Mouse (Mus musculus) lung, embryonic 14.5 days (tissue): ENCODE measurements around the gene Borcs6. TPM values are rescaled to one million over a fixed set of nuclear protein-coding genes. Genes with fewer than 3 reads are reported as not detected.

Experiments
- ATAC-seq: fragments of 200-750 bp; cut with Nextera tagmentation; 2 replicates; pipeline ENCODE4 v1.8.0; 2017; ENCODE audit warnings: mild to moderate bottlenecking, moderate TSS enrichment, moderate library complexity; ENCODE audit not compliant: insufficient read depth
- DNase-seq: peaks from one replicate; pipeline ENCODE4 v3.0.0-alpha.2; 2015
- H3K27ac ChIP-seq: fragments of 300-500 bp; sonication (generic); 2 replicates; pipeline ENCODE4 v1.5.1; 2014; ENCODE audit warnings: low read depth, mild to moderate bottlenecking, moderate library complexity
- H3K27me3 ChIP-seq: fragments of 300-500 bp; sonication (generic); 2 replicates; pipeline ENCODE4 v1.6.1; 2014; ENCODE audit warnings: low read length, control low read depth; ENCODE audit not compliant: insufficient read depth
- H3K36me3 ChIP-seq: fragments of 300-500 bp; sonication (generic); 2 replicates; pipeline ENCODE4 v1.6.1; 2014; ENCODE audit warnings: control low read depth; ENCODE audit not compliant: insufficient read depth
- H3K4me1 ChIP-seq: fragments of 300-500 bp; sonication (generic); 2 replicates; pipeline ENCODE4 v1.6.1; 2014; ENCODE audit warnings: antibody characterized with exemption, control low read depth; ENCODE audit not compliant: insufficient read depth
- H3K4me2 ChIP-seq: fragments of 300-500 bp; sonication (generic); 2 replicates; pipeline ENCODE4 v1.6.1; 2014; ENCODE audit warnings: mild to moderate bottlenecking
- H3K4me3 ChIP-seq: fragments of 300-500 bp; sonication (generic); 2 replicates; pipeline ENCODE4 v1.5.1; 2014; ENCODE audit warnings: low read depth, low read length
- H3K9ac ChIP-seq: fragments of 300-500 bp; sonication (generic); 2 replicates; pipeline ENCODE4 v1.6.1; 2014
- H3K9me3 ChIP-seq: fragments of 300-500 bp; sonication (generic); 2 replicates; pipeline ENCODE4 v1.6.1; 2016; ENCODE audit warnings: low read depth, low read length, control low read depth
- CTCF ChIP-seq: IDR thresholded peaks from 2 replicates; pipeline ENCODE4 v1.5.1; 2016; ENCODE audit warnings: antibody characterized with exemption, low read depth
- WGBS: fragments of 180-500 bp; shearing (Covaris S2); extraction: QIAGEN DNeasy Blood & Tissue Kit; methylation state at CpG from one replicate; pipeline ENCODE4 v1.1.7; 2014; 5-methylcytosine and 5-hydroxymethylcytosine counted together
- polyA plus RNA-seq: library from polyadenylated mRNA; unstranded; fragments of >200 nt; fragmentation: Nextera tagmentation; extraction: Ambion mirVana; gene quantifications from 2 replicates; pipeline ENCODE4 v1.2.1, GENCODE M21; 2014

Gene Borcs6
- polyA plus RNA-seq, 1 experiment from 2014 or later, result 9.5 TPM

DNA sequence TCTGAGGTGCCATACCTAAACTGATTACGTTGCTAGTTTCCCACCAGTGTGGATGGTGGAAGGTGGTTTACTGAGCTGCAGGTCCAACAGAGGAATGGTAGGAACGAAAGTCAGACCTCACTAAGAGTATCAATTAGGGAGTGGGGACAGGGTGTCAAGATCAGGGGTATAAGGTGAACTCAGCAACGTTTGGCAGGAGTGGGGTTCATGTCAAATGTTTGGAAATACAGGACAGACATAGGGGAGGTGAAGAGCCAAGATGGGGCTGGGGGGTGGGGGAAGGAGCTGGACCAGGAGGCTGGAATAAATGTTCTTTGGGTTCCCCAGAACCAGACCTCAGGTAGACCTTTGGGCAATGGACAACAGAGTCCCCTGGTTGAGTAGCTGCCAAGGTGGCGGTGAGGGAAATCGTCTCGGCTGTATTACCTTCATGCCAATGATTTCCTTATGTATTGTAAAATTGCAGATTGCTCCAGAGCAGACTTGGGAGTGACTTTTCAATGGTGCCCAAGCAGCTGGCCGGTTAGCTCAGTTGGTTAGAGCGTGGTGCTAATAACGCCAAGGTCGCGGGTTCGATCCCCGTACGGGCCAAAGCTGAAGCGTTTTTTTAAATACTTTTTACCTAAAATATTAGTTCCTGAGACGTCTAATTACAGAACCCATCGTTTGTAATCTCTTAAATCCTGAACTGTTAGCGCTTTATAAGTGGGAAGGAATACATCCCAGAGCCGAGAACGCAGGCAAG, 22.9 kb upstream of the Borcs6 start:
- 7% methylated on average over 20 of the region's 20 CpGs for WGBS
- Histone ChIP-seq H3K4me2 (peak overlapping the region; percentile 70), H3K27me3 (no peaks in the 10 kb centered on the region), H3K27ac (peak overlapping the region; percentile 80), H3K9me3 (no peaks in the 10 kb centered on the region), H3K36me3 (peaks cover 37% of the 10 kb centered on the region), H3K9ac (peak overlapping the region; percentile 73), H3K4me3 (peak overlapping the region; percentile 69), H3K4me1 (peaks cover 5% of the 10 kb centered on the region)
- ATAC-seq, result no peak
- no peak for TF ChIP-seq CTCF
- peak; percentile 96 for DNase-seq

- H3K36me3 ChIP-seq, result peaks cover 29% of the 10 kb centered on the region
- WGBS, result 1% methylated on average over 34 of the region's 34 CpGs
Observed at GRCm38 (mm10) chr11:69037231-69038061, 22.1 kb upstream of the Borcs6 start.

GRCm38 (mm10) chr11:69038173-69038572, 21.3 kb upstream of the Borcs6 start:
- H3K4me2 ChIP-seq, result peak overlapping the region; percentile 70
- TF ChIP-seq CTCF, result no peak
- WGBS, result 69% methylated on average over 5 of the region's 5 CpGs
- H3K4me1 ChIP-seq, result peaks cover 5% of the 10 kb centered on the region
- ATAC-seq (no peak), DNase-seq (no peak)
- peaks cover 21% of the 10 kb centered on the region for H3K36me3 ChIP-seq
- peak overlapping the region; percentile 69 for H3K4me3 ChIP-seq
- no peak overlapping the region for H3K27ac ChIP-seq
- H3K27me3 ChIP-seq, result no peaks in the 10 kb centered on the region
- no peak overlapping the region for H3K9ac ChIP-seq
- no peaks in the 10 kb centered on the region for H3K9me3 ChIP-seq

More at GRCm38 (mm10) chr11:69037231-69038061, 22.1 kb upstream of the Borcs6 start:
- DNase-seq (peak; percentile 97), ATAC-seq (peak; percentile 45)
- Histone ChIP-seq H3K27ac (peak overlapping the region; percentile 80), H3K4me2 (peak overlapping the region; percentile 70), H3K9ac (peak overlapping the region; percentile 73), H3K4me3 (peak overlapping the region; percentile 69), H3K9me3 (no peaks in the 10 kb centered on the region), H3K27me3 (no peaks in the 10 kb centered on the region), H3K4me1 (peaks cover 5% of the 10 kb centered on the region)
- no peak for TF ChIP-seq CTCF

DNA sequence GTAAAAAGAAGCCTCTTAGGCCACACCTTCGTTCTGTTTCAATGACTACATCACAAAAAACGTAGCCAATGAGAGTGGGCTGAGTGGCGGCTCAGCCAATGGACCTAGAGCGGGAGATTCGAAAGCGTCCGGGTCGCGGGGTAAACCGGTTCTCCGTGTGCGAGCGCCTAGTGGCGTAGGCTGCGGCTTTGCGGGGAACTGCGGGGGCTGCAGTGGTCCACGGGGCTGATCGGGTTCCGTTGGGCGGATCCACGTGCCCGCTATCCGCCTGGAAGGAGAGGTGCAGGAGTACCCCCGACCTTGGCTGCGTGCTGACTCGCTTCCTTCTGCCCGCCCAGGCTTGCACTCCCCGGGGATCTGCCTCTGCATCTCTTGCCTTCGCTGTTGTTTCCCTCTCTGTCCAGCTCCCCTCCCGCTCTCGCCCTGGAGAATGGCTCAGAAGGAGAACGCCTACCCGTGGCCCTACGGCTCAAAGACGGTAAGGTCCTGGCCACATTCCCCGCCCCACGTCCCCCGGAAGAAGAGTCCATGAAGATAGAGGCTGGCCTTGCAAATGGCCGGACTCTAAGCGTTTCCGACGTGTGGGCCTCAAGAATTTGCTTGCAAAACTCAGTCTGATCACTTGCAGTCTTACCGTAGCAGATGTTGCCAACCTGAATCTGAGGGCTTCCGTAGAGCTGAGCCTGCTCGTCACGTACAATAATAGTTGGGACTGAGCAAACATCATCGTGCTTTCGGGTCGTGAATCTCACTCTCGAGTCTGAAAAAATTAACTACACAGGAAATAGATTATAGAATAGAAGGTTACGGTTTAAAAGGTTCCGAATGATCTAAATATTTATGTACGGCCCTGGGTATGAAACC, 13.8 kb upstream of the Borcs6 start, which contains the start of gene Aurkb:
Gene Aurkb (plus strand): TSS at position 117 of the 864 bp plus-strand sequence.
- H3K9ac ChIP-seq, result peak within 1 kb of the TSS; percentile 87
- under 1% methylated on average over 54 of the region's 54 CpGs for WGBS
- H3K27ac ChIP-seq, result peak within 1 kb of the TSS; percentile 98
- ATAC-seq (peak; percentile 73), DNase-seq (peak; percentile 98)
- H3K36me3 ChIP-seq, result peaks cover 35% of the 10 kb centered on the region
- peaks cover 13% of the 10 kb centered on the region for H3K4me1 ChIP-seq
- no peak; the same call in none of the 2 replicates for TF ChIP-seq CTCF
- peak within 1 kb of the TSS; percentile 90 for H3K4me3 ChIP-seq
- no peaks in the 10 kb centered on the region for H3K27me3 ChIP-seq
- H3K4me2 ChIP-seq, result peak within 1 kb of the TSS; percentile 91
- no peaks in the 10 kb centered on the region for H3K9me3 ChIP-seq

DNA sequence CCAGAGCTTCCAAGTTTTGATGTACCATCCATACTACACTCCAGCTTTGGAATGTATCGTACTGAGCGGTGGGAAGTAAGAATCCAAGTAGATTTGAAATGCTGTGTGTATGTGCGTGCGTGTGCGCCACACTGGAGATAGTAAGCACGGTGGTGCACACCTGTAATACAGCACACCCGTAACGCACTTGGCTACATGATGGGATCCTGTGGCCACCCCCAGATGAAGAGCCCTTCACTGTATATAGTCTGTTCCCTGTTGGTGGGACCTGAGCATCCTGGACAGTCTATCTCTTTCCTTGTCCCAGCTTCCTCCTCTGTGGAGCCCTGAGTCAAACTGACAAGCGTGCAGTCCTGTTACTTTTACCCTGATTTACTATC, 13.1 kb upstream of the Borcs6 start:
- ATAC-seq, result no peak
- TF ChIP-seq CTCF, result no peak
- Histone ChIP-seq H3K4me2 (peak overlapping the region; percentile 91), H3K4me1 (peaks cover 13% of the 10 kb centered on the region), H3K4me3 (peak overlapping the region; percentile 90), H3K9me3 (no peaks in the 10 kb centered on the region), H3K36me3 (peaks cover 40% of the 10 kb centered on the region), H3K27me3 (no peaks in the 10 kb centered on the region), H3K9ac (peak overlapping the region; percentile 87), H3K27ac (peak overlapping the region; percentile 98)
- 6% methylated on average over 9 of the region's 9 CpGs for WGBS
- DNase-seq, result no peak

DNA sequence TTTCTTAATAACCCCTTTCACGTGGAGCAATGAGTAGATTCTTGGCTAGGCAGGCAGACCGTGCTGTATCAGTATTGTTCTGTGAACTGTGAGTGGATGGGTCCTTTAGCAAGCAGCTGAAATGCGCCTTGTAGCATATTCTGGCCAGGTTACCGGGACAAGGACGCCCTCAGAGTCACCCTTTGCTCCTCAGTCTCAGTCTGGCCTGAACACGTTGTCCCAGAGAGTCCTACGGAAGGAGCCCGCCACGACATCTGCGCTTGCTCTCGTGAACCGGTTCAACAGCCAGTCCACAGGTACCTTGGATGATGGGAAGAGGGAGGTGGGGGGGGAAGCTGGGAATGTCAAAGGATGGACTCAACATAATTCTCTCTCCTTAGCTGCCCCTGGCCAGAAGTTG, 11.9 kb upstream of the Borcs6 start:
- H3K9ac ChIP-seq, result peak overlapping the region; percentile 32; the same call in 1 of the 2 replicates
- peaks cover 13% of the 10 kb centered on the region for H3K4me1 ChIP-seq
- H3K27me3 ChIP-seq, result no peaks in the 10 kb centered on the region
- H3K9me3 ChIP-seq, result no peaks in the 10 kb centered on the region
- WGBS, result 88% methylated on average over 12 of the region's 12 CpGs
- H3K4me3 ChIP-seq, result peak overlapping the region; percentile 90
- H3K4me2 ChIP-seq, result peak overlapping the region; percentile 91
- H3K27ac ChIP-seq, result no peak overlapping the region
- TF ChIP-seq CTCF, result no peak
- no peak for DNase-seq
- H3K36me3 ChIP-seq, result peaks cover 48% of the 10 kb centered on the region
- no peak for ATAC-seq
